Mouse (Mus musculus) spleen, adult 2 months (tissue): Measurements from ENCODE around the gene Tnfaip8l1.

ENCODE experiments used
- CTCF ChIP-seq: fragments of 200-500 bp; IDR thresholded peaks from 2 replicates; pipeline ENCODE4 v1.5.1; 2011; ENCODE audit warnings: mild to moderate bottlenecking, inconsistent platforms; ENCODE audit not compliant: insufficient read depth, insufficient read length, insufficient replicate concordance; ENCODE audit errors: extremely low read depth
- POLR2A ChIP-seq: fragments of 200-500 bp; IDR thresholded peaks from 2 replicates; pipeline ENCODE4 v1.6.1; 2011; ENCODE audit warnings: low read depth, low read length, inconsistent platforms

- TF ChIP-seq CTCF (no peak), POLR2A (no peak)
Measured at GRCm38 (mm10) chr17:56139355-56139754, 22.9 kb upstream of the Tnfaip8l1 start.
